Mouse (Mus musculus): ENCODE measurements at regions not wholly inside any gene's neighbourhood (a gene's known extent, or its start where the extent isn't known, plus 50 kb on each side); places are given as distances from the start of the nearest gene placed in this dataset.

DNA sequence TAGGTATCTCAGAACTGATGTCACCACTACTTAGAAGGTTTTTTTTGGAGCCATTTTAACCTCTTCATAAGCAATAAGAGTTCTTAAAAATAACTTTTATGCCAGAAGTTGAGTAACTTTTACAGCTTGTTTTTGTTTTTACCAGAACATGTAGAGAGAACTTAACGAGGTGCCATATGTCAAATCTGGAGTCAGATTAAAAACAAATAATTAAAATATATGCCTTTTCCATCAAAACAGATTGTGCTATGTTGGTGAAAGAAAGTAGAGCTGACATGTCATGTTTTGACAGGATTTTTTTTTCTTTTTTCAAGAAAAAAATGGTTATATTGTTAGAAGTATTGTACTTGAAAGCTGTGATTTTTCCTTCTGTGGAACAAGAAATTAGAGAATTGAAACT is 349.4 kb downstream of the Dcdc2c start:
- TF ChIP-seq POLR2A (IDR thresholded peaks at IDR 0.05; ENCODE audit: borderline replicate concordance, low read depth, low read length) = no peak
- TF ChIP-seq CTCF (IDR thresholded peaks at IDR 0.05; ENCODE audit: low read depth, low read length) = no peak

Data from bone marrow macrophage, adult 2 months (primary cell).